13 mouse cellular contexts compared by ENCODE assay signal in genomic region chr8:103234374-103234773, GRCm38 (mm10).
DNase-seq lines count a peak whose midpoint lies in the region; ATAC-seq lines count a peak whose summit lies in the region.
"Had no signal": no experiment of that assay in that cellular context is flagged by ENCODE, and none has a peak within 500 bp of the region (broad histone marks: within the 10 kb centered on the region; RNA-seq: fewer than 3 reads in every experiment).

No protein-coding gene starts in this region.

- DNase-seq in hindbrain, embryonic 10.5 days (ENCODE audit: low spot score), result peak; percentile 30
- no peak for DNase-seq in hindbrain, embryonic 11.5 days (ENCODE audit: low spot score)
- peak; percentile 44 for DNase-seq in embryo, embryonic 9.5 days (ENCODE audit: extremely low spot score)
- peak; percentile 26 for DNase-seq in lung, postnatal 14 days
- DNase-seq in midbrain, embryonic 14.5 days, result no peak
- DNase-seq in forebrain, embryonic 14.5 days (ENCODE audit: low spot score), result no peak
- no peak for DNase-seq in left cerebral cortex, adult 8-10 months (ENCODE audit: low spot score in 2 of 2)
- DNase-seq: cerebellum, postnatal 14 days; gastrocnemius, adult 2 months; layer of hippocampus, adult 9-11 months; right cerebral cortex, postnatal 14 days had no signal

- H3K9ac ChIP-seq in hindbrain, embryonic 11.5 days (ENCODE audit: low read depth, low read length), result no peak overlapping the region
- H3K9ac ChIP-seq in kidney, embryonic 14.5 days (ENCODE audit: low read depth, low read length), result no peak overlapping the region
- H3K9ac ChIP-seq in midbrain, embryonic 14.5 days (replicated peaks; ENCODE audit: low read length), result no peak overlapping the region
- no peak overlapping the region for H3K9ac ChIP-seq in forebrain, embryonic 14.5 days (ENCODE audit: low read length)
- H3K9ac ChIP-seq: midbrain, embryonic 13.5 days had no signal

- no peak for ATAC-seq in hindbrain, embryonic 11.5 days (ENCODE audit: low FRiP score)
- ATAC-seq in kidney, embryonic 14.5 days (ENCODE audit: low FRiP score, low TSS enrichment), result peak; percentile 93
- ATAC-seq in midbrain, embryonic 14.5 days (ENCODE audit: low FRiP score, low TSS enrichment), result no peak
- no peak for ATAC-seq in forebrain, embryonic 14.5 days
- ATAC-seq: midbrain, embryonic 13.5 days had no signal

- no peaks in the 10 kb centered on the region for H3K9me3 ChIP-seq in hindbrain, embryonic 10.5 days
- H3K9me3 ChIP-seq in hindbrain, embryonic 11.5 days (ENCODE audit: control insufficient read depth, low read length), result no peaks in the 10 kb centered on the region
- H3K9me3 ChIP-seq in kidney, embryonic 14.5 days (ENCODE audit: control insufficient read depth, low read length), result no peaks in the 10 kb centered on the region
- no peaks in the 10 kb centered on the region for H3K9me3 ChIP-seq in midbrain, embryonic 14.5 days (ENCODE audit: control insufficient read depth, low read length)
- H3K9me3 ChIP-seq in forebrain, embryonic 14.5 days (replicated peaks; ENCODE audit: control insufficient read depth, low read length), result no peaks in the 10 kb centered on the region
- H3K9me3 ChIP-seq: midbrain, embryonic 13.5 days had no signal

- no peaks in the 10 kb centered on the region for H3K27me3 ChIP-seq in hindbrain, embryonic 10.5 days (ENCODE audit: insufficient read depth, poor library complexity, severe bottlenecking)
- no peaks in the 10 kb centered on the region for H3K27me3 ChIP-seq in hindbrain, embryonic 11.5 days (ENCODE audit: control insufficient read depth, insufficient read depth, low read length)
- H3K27me3 ChIP-seq in kidney, embryonic 14.5 days (ENCODE audit: control insufficient read depth, insufficient read depth, low read length), result no peaks in the 10 kb centered on the region
- no peaks in the 10 kb centered on the region for H3K27me3 ChIP-seq in midbrain, embryonic 14.5 days (ENCODE audit: control insufficient read depth, insufficient read depth, low read length)
- no peaks in the 10 kb centered on the region for H3K27me3 ChIP-seq in forebrain, embryonic 14.5 days (replicated peaks; ENCODE audit: control insufficient read depth, insufficient read depth, low read length)
- H3K27me3 ChIP-seq: midbrain, embryonic 13.5 days had no signal

- H3K36me3 ChIP-seq in hindbrain, embryonic 10.5 days, result no peaks in the 10 kb centered on the region
- H3K36me3 ChIP-seq in hindbrain, embryonic 11.5 days (ENCODE audit: control insufficient read depth, insufficient read depth, low read length), result no peaks in the 10 kb centered on the region
- H3K36me3 ChIP-seq in kidney, embryonic 14.5 days (ENCODE audit: control insufficient read depth, insufficient read depth, low read length), result no peaks in the 10 kb centered on the region
- H3K36me3 ChIP-seq in midbrain, embryonic 14.5 days (ENCODE audit: control insufficient read depth, insufficient read depth, low read length), result no peaks in the 10 kb centered on the region
- no peaks in the 10 kb centered on the region for H3K36me3 ChIP-seq in forebrain, embryonic 14.5 days (ENCODE audit: control insufficient read depth, insufficient read depth, low read length)
- H3K36me3 ChIP-seq: midbrain, embryonic 13.5 days had no signal

- H3K4me2 ChIP-seq in hindbrain, embryonic 11.5 days (replicated peaks; ENCODE audit: low read depth, low read length), result no peak overlapping the region
- H3K4me2 ChIP-seq in kidney, embryonic 14.5 days (replicated peaks; ENCODE audit: low read depth, low read length), result no peak overlapping the region
- H3K4me2 ChIP-seq in midbrain, embryonic 14.5 days (ENCODE audit: low read length), result no peak overlapping the region
- no peak overlapping the region for H3K4me2 ChIP-seq in forebrain, embryonic 14.5 days (ENCODE audit: low read length)
- H3K4me2 ChIP-seq: midbrain, embryonic 13.5 days had no signal

- H3K27ac ChIP-seq in hindbrain, embryonic 10.5 days, result 0 out of 2 replicates have a peak overlapping the region, but pooled peaks have one; percentile 45
- no peak overlapping the region for H3K27ac ChIP-seq in hindbrain, embryonic 11.5 days (ENCODE audit: low read depth, low read length)
- H3K27ac ChIP-seq in kidney, embryonic 14.5 days (ENCODE audit: low read depth, low read length), result peak overlapping the region; percentile 70
- no peak overlapping the region for H3K27ac ChIP-seq in midbrain, embryonic 14.5 days (replicated peaks; ENCODE audit: low read depth, low read length)
- H3K27ac ChIP-seq in forebrain, embryonic 14.5 days (ENCODE audit: low read depth, low read length), result no peak overlapping the region
- H3K27ac ChIP-seq: gastrocnemius, adult 2 months; midbrain, embryonic 13.5 days had no signal

- 52% methylated on average over 2 of the region's 2 CpGs for WGBS in hindbrain, embryonic 10.5 days
- WGBS in hindbrain, embryonic 11.5 days, result 59% methylated on average over 2 of the region's 2 CpGs
- 2% methylated on average over 2 of the region's 2 CpGs for WGBS in kidney, embryonic 14.5 days
- WGBS in midbrain, embryonic 14.5 days, result 61% methylated on average over 2 of the region's 2 CpGs
- 76% methylated on average over 2 of the region's 2 CpGs for WGBS in forebrain, embryonic 14.5 days

- H3K4me1 ChIP-seq in hindbrain, embryonic 10.5 days (replicated peaks), result peaks cover 3% of the 10 kb centered on the region; the same call in 1 of the 2 replicates
- H3K4me1 ChIP-seq in hindbrain, embryonic 11.5 days (replicated peaks; ENCODE audit: control insufficient read depth, insufficient read depth, low read length), result no peaks in the 10 kb centered on the region
- H3K4me1 ChIP-seq in kidney, embryonic 14.5 days (ENCODE audit: control insufficient read depth, insufficient read depth, low read length), result peaks cover 27% of the 10 kb centered on the region
- H3K4me1 ChIP-seq in midbrain, embryonic 14.5 days (ENCODE audit: control insufficient read depth, insufficient read depth, low read length), result no peaks in the 10 kb centered on the region
- no peaks in the 10 kb centered on the region for H3K4me1 ChIP-seq in forebrain, embryonic 14.5 days (ENCODE audit: control insufficient read depth, insufficient read depth, low read length)
- H3K4me1 ChIP-seq: midbrain, embryonic 13.5 days had no signal

- H3K4me3 ChIP-seq in hindbrain, embryonic 10.5 days, result no peak overlapping the region
- H3K4me3 ChIP-seq in hindbrain, embryonic 11.5 days (ENCODE audit: low read depth, low read length), result no peak overlapping the region
- no peak overlapping the region for H3K4me3 ChIP-seq in kidney, embryonic 14.5 days (ENCODE audit: low read length)
- H3K4me3 ChIP-seq in midbrain, embryonic 14.5 days (replicated peaks; ENCODE audit: low read depth, low read length), result no peak overlapping the region
- no peak overlapping the region for H3K4me3 ChIP-seq in forebrain, embryonic 14.5 days (ENCODE audit: low read depth, low read length)
- H3K4me3 ChIP-seq: gastrocnemius, adult 2 months; midbrain, embryonic 13.5 days had no signal

Comparison
In these comparisons a context has a peak if more than half of its experiments do, and no peak if none do; other contexts are left out.
1. DNase-seq: peak in hindbrain, embryonic 10.5 days (single experiment), embryo, embryonic 9.5 days (single experiment) and lung, postnatal 14 days (single experiment); none in hindbrain, embryonic 11.5 days (single experiment), midbrain, embryonic 14.5 days (single experiment), forebrain, embryonic 14.5 days (single experiment) and left cerebral cortex, adult 8-10 months (0 of 2).
2. H3K27ac ChIP-seq: peak in hindbrain, embryonic 10.5 days (single experiment) and kidney, embryonic 14.5 days (single experiment); none in hindbrain, embryonic 11.5 days (single experiment), midbrain, embryonic 14.5 days (single experiment) and forebrain, embryonic 14.5 days (single experiment).